Mouse (Mus musculus) E14TG2a.4 (cell line): ENCODE data around the gene Gm49405.
A peak's percentile ranks its signal among the peaks of the same experiment; 100 is the strongest.

ENCODE experiments used
- CTCF ChIP-seq: conservative IDR thresholded peaks from 2 replicates; pipeline ENCODE4 v1.5.1; 2014; ENCODE audit warnings: low read length
- NANOG ChIP-seq: IDR thresholded peaks from 2 replicates; pipeline ENCODE4 v1.6.1; 2014; ENCODE audit warnings: borderline replicate concordance, low read length, mixed read lengths
- POU5F1 ChIP-seq: IDR thresholded peaks from 2 replicates; pipeline ENCODE4 v1.6.1; 2014; ENCODE audit warnings: low read length, borderline replicate concordance

GRCm38 (mm10) chr19:4018743-4019583 lies 18.5 kb downstream of the Gm49405 start:
- TF ChIP-seq CTCF (peak; percentile 57), POU5F1 (no peak), NANOG (no peak)
